Mouse (Mus musculus): ENCODE measurements around the gene Ip6k2. TPM values are rescaled to one million over a fixed set of nuclear protein-coding genes. Genes with fewer than 3 reads are reported as not detected.

Gene Ip6k2
- total and polyA plus RNA-seq, 2 experiments from 2014 or later, result 22.1 to 28.9 TPM

- no peaks in the 10 kb centered on the region for H3K9me3 ChIP-seq (replicated peaks; ENCODE audit: control insufficient read depth, low read length)
- no peak overlapping the region for H3K27ac ChIP-seq (ENCODE audit: low read depth)
- H3K27me3 ChIP-seq (ENCODE audit: control insufficient read depth, insufficient read depth, low read length), result no peaks in the 10 kb centered on the region
- DNase-seq (ENCODE audit: low spot score) (no peak), ATAC-seq (ENCODE audit: insufficient read depth, low read depth) (no peak)
- no peak overlapping the region for H3K4me2 ChIP-seq (ENCODE audit: low read depth, low read length)
- H3K36me3 ChIP-seq (replicated peaks; ENCODE audit: control insufficient read depth, insufficient read depth, low read length), result no peaks in the 10 kb centered on the region
- no peak overlapping the region for H3K4me3 ChIP-seq (ENCODE audit: low read depth, low read length)
- H3K4me1 ChIP-seq (ENCODE audit: control insufficient read depth, insufficient read depth), result no peaks in the 10 kb centered on the region
- TF ChIP-seq EP300 (IDR thresholded peaks at IDR 0.05; ENCODE audit: low read depth) (no peak), CTCF (IDR thresholded peaks at IDR 0.05; ENCODE audit: low read depth) (no peak)
- no peak overlapping the region for H3K9ac ChIP-seq (replicated peaks; ENCODE audit: low read depth, low read length)
These were observed 22.0 kb upstream of the Ip6k2 start for GRCm38 (mm10) chr9:108761561-108761960.

DNA sequence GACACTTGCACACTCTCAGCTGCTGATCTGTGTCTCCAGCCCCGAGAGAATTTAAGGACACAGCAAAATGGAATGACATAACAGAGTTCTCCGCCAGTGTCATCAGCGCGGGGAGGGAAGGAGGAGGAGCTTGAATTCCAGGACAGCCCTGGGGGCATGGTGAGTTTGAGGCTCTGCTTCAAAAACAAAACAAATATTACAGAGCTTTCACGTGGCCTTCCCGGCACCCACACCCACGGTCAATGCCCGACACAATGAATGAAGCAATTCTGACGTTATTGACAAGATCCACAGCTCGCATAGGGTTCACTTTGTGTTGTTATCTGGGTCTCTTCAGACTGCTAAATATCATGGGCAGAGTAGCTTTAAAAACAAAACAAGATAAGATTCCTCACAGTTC lies 18.6 kb upstream of the Ip6k2 start:
- no peaks in the 10 kb centered on the region for H3K9me3 ChIP-seq (replicated peaks; ENCODE audit: control insufficient read depth, low read length)
- no peak overlapping the region for H3K4me2 ChIP-seq (ENCODE audit: low read depth, low read length)
- no peak for ATAC-seq (ENCODE audit: insufficient read depth, low read depth)
- H3K36me3 ChIP-seq (replicated peaks; ENCODE audit: control insufficient read depth, insufficient read depth, low read length), result no peaks in the 10 kb centered on the region
- WGBS, result 56% methylated on average over 10 of the region's 10 CpGs
- no peak overlapping the region for H3K27ac ChIP-seq (ENCODE audit: low read depth)
- no peak for TF ChIP-seq CTCF (IDR thresholded peaks at IDR 0.05; ENCODE audit: low read depth)
- TF ChIP-seq EP300 (IDR thresholded peaks at IDR 0.05; ENCODE audit: low read depth), result no peak
- no peak overlapping the region for H3K4me3 ChIP-seq (ENCODE audit: low read depth, low read length)
- no peaks in the 10 kb centered on the region for H3K4me1 ChIP-seq (ENCODE audit: control insufficient read depth, insufficient read depth)
- H3K9ac ChIP-seq (replicated peaks; ENCODE audit: low read depth, low read length), result no peak overlapping the region
- H3K27me3 ChIP-seq (ENCODE audit: control insufficient read depth, insufficient read depth, low read length), result no peaks in the 10 kb centered on the region
- DNase-seq (ENCODE audit: low spot score), result no peak

- Histone ChIP-seq H3K4me1 (ENCODE audit: control insufficient read depth, insufficient read depth) (no peaks in the 10 kb centered on the region; the same call in 1 of the 2 replicates), H3K9me3 (replicated peaks; ENCODE audit: control insufficient read depth, low read length) (peaks cover 12% of the 10 kb centered on the region; the same call in 1 of the 2 replicates), H3K4me2 (ENCODE audit: low read depth, low read length) (no peak overlapping the region), H3K4me3 (ENCODE audit: low read depth, low read length) (no peak overlapping the region), H3K36me3 (replicated peaks; ENCODE audit: control insufficient read depth, insufficient read depth, low read length) (no peaks in the 10 kb centered on the region), H3K27me3 (ENCODE audit: control insufficient read depth, insufficient read depth, low read length) (no peaks in the 10 kb centered on the region), H3K27ac (ENCODE audit: low read depth) (no peak overlapping the region), H3K9ac (replicated peaks; ENCODE audit: low read depth, low read length) (no peak overlapping the region)
- no peak for ATAC-seq (ENCODE audit: insufficient read depth, low read depth)
- TF ChIP-seq EP300 (IDR thresholded peaks at IDR 0.05; ENCODE audit: low read depth) (no peak), CTCF (IDR thresholded peaks at IDR 0.05; ENCODE audit: low read depth) (no peak)
- no peak for DNase-seq (ENCODE audit: low spot score)
- 81% methylated on average over 4 of the region's 4 CpGs for WGBS
These were observed 7.0 kb upstream of the Ip6k2 start for GRCm38 (mm10) chr9:108776614-108777013.

- Histone ChIP-seq H3K27ac (ENCODE audit: low read depth) (no peak overlapping the region), H3K4me3 (ENCODE audit: low read depth, low read length) (no peak overlapping the region), H3K27me3 (ENCODE audit: control insufficient read depth, insufficient read depth, low read length) (no peaks in the 10 kb centered on the region), H3K4me1 (ENCODE audit: control insufficient read depth, insufficient read depth) (no peaks in the 10 kb centered on the region; the same call in 1 of the 2 replicates), H3K36me3 (replicated peaks; ENCODE audit: control insufficient read depth, insufficient read depth, low read length) (no peaks in the 10 kb centered on the region), H3K9ac (replicated peaks; ENCODE audit: low read depth, low read length) (no peak overlapping the region), H3K4me2 (ENCODE audit: low read depth, low read length) (no peak overlapping the region), H3K9me3 (replicated peaks; ENCODE audit: control insufficient read depth, low read length) (peaks cover 9% of the 10 kb centered on the region; the same call in 1 of the 2 replicates)
- TF ChIP-seq EP300 (IDR thresholded peaks at IDR 0.05; ENCODE audit: low read depth), result no peak
- WGBS, result 62% methylated on average over 4 of the region's 4 CpGs
- no peak for DNase-seq (ENCODE audit: low spot score)
- no peak for ATAC-seq (ENCODE audit: insufficient read depth, low read depth)
These were observed 6.3 kb upstream of the Ip6k2 start for GRCm38 (mm10) chr9:108777276-108777675.

DNA sequence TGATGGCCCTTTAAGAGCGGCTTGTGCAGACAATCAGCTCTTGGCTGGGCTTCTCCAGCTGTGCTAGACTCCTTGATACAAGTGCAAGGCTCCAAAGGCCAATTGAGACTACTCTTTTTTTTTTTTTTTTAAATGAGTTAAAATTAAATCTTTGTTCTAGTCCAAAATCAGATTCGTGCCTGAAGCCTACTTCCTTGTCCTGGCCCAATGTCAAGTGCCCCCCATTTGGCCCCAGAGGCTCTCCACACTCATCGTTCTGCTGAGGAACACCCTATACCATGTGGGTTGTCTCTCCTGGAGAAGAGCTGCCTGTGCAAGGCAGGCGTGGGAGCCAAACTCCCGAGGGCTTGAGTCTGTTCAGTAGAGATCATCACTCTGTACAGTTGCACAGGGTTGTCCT lies 2.6 kb upstream of the Ip6k2 start:
- WGBS, result 32% methylated on average over 5 of the region's 5 CpGs
- no peak for DNase-seq (ENCODE audit: low spot score)

GRCm38 (mm10) chr9:108781891-108782290 lies 1.7 kb upstream of the Ip6k2 start:
- no peak overlapping the region for H3K9ac ChIP-seq (replicated peaks; ENCODE audit: low read depth, low read length)
- peaks cover 1% of the 10 kb centered on the region; the same call in 1 of the 2 replicates for H3K36me3 ChIP-seq (replicated peaks; ENCODE audit: control insufficient read depth, insufficient read depth, low read length)
- TF ChIP-seq EP300 (IDR thresholded peaks at IDR 0.05; ENCODE audit: low read depth) (no peak), CTCF (IDR thresholded peaks at IDR 0.05; ENCODE audit: low read depth) (no peak)
- no peaks in the 10 kb centered on the region for H3K9me3 ChIP-seq (replicated peaks; ENCODE audit: control insufficient read depth, low read length)
- no peak overlapping the region for H3K4me3 ChIP-seq (ENCODE audit: low read depth, low read length)
- WGBS, result 54% methylated on average over 4 of the region's 4 CpGs
- H3K27me3 ChIP-seq (ENCODE audit: control insufficient read depth, insufficient read depth, low read length), result no peaks in the 10 kb centered on the region
- DNase-seq (ENCODE audit: low spot score) (no peak), ATAC-seq (ENCODE audit: insufficient read depth, low read depth) (no peak)
- H3K4me1 ChIP-seq (ENCODE audit: control insufficient read depth, insufficient read depth), result peaks cover 25% of the 10 kb centered on the region
- no peak overlapping the region for H3K4me2 ChIP-seq (ENCODE audit: low read depth, low read length)
- no peak overlapping the region for H3K27ac ChIP-seq (ENCODE audit: low read depth)

More for the DNA sequence above, 2.6 kb upstream of the Ip6k2 start:
- no peak overlapping the region for H3K4me3 ChIP-seq (ENCODE audit: low read depth, low read length)
- H3K27ac ChIP-seq (ENCODE audit: low read depth), result no peak overlapping the region
- ATAC-seq (ENCODE audit: insufficient read depth, low read depth), result no peak
- no peaks in the 10 kb centered on the region for H3K9me3 ChIP-seq (replicated peaks; ENCODE audit: control insufficient read depth, low read length)
- TF ChIP-seq CTCF (IDR thresholded peaks at IDR 0.05; ENCODE audit: low read depth), result no peak
- no peak for TF ChIP-seq EP300 (IDR thresholded peaks at IDR 0.05; ENCODE audit: low read depth)
- H3K4me2 ChIP-seq (ENCODE audit: low read depth, low read length), result no peak overlapping the region
- H3K27me3 ChIP-seq (ENCODE audit: control insufficient read depth, insufficient read depth, low read length), result no peaks in the 10 kb centered on the region
- peaks cover 16% of the 10 kb centered on the region for H3K4me1 ChIP-seq (ENCODE audit: control insufficient read depth, insufficient read depth)
- no peaks in the 10 kb centered on the region for H3K36me3 ChIP-seq (replicated peaks; ENCODE audit: control insufficient read depth, insufficient read depth, low read length)
- H3K9ac ChIP-seq (replicated peaks; ENCODE audit: low read depth, low read length), result no peak overlapping the region

Data from heart, postnatal 0 days (tissue).